Mouse (Mus musculus) erythroblast, adult 5-6 weeks (primary cell): ENCODE measurements around the gene Nlgn1. TPM values are rescaled to one million over a fixed set of nuclear protein-coding genes. Genes with fewer than 3 reads are reported as not detected.

Experiments used
- ATAC-seq: replicated peaks from 2 replicates; pipeline ENCODE4 v1.8.0; 2016; ENCODE audit warnings: moderate number of reproducible peaks, mild to moderate bottlenecking, moderate TSS enrichment, inconsistent platforms; ENCODE audit not compliant: poor library complexity, low FRiP score, severe bottlenecking
- total RNA-seq, 2 experiments: library from RNA; stranded (forward) in 1 of 2; stranded (reverse) in 1 of 2; fragments of 150-400 nt in 1 of 2; fragments of 200-764, 138-1000 nt in 1 of 2; gene quantifications; 2 replicates each; pipeline versions ENCODE4 v1.2.3 to v1.2.4; 2015 to 2017; ENCODE audit warnings: low replicate concordance in 2 of 2

Gene Nlgn1
- total RNA-seq, 2 experiments from 2014 or later: not detected

- ATAC-seq: no peak
Observed at GRCm38 (mm10) chr3:26216231-26216630, 116.0 kb downstream of the Nlgn1 start.

GRCm38 (mm10) chr3:26202702-26203101, 129.6 kb downstream of the Nlgn1 start:
- ATAC-seq: no peak

GRCm38 (mm10) chr3:26201410-26201809, 130.8 kb downstream of the Nlgn1 start:
- ATAC-seq: no peak

GRCm38 (mm10) chr3:26194970-26195369, 137.3 kb downstream of the Nlgn1 start:
- ATAC-seq: no peak

DNA sequence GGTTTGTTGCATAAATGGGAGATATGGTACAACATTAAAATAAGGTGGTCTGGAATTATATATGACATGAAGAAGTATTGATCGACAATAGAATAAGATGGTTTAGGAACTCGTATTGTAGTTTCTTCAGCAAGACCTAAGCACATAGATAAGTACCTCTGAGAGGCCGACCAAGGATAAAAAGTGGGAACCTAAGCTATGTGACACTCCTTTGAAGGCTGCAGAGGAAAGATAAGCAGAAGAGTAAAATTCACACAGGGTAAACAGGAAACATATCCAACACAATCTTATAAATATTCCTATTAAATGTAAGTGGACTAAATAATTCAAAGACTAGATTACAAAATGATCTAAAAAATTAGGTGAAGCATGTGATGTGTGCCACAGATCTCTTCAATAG, 151.2 kb downstream of the Nlgn1 start:
- no peak for ATAC-seq

DNA sequence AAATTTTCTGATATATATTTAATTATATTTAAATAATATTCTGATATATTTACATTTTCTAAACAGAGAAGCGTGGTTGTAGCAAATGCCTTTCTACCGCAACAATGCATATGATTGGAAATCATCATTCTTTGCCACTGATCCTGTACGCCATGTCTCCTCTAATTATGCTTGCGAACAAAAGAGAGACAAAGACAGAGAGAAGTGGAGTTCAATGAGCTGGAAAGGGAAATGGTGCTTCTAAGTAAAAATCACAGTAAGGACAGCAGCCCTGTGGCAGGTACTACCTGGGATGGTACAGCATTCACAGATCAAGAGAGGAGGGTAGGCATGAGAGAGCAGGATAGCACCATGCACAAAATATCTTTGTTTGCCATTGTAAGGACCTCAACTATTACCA, 156.9 kb downstream of the Nlgn1 start:
- no peak for ATAC-seq

- ATAC-seq: no peak
Observed at GRCm38 (mm10) chr3:26174257-26174656, 158.0 kb downstream of the Nlgn1 start.

- no peak for ATAC-seq
Observed at GRCm38 (mm10) chr3:26173613-26174012, 158.6 kb downstream of the Nlgn1 start.

- no peak for ATAC-seq
Observed at GRCm38 (mm10) chr3:26166711-26167110, 165.5 kb downstream of the Nlgn1 start.

DNA sequence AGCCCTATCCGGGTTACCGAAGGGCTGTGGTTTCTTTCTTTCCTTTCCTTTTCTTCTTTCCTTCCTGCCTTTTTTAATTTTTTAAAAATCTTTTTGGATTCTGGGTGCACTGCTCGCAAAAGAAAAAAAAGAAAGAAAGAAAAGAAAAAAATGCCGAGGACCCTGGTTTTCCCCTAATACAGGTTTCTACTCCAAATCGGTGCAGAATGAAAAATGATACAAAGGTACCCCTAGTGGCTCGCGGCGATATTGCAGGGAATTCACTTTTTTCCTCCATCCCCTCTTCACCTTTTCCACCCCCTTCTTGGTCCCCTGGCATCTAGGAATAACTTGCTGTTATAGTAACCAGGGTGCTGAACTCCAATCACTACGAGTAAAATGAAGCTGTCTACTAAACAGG, 178.5 kb downstream of the Nlgn1 start:
- ATAC-seq: no peak

DNA sequence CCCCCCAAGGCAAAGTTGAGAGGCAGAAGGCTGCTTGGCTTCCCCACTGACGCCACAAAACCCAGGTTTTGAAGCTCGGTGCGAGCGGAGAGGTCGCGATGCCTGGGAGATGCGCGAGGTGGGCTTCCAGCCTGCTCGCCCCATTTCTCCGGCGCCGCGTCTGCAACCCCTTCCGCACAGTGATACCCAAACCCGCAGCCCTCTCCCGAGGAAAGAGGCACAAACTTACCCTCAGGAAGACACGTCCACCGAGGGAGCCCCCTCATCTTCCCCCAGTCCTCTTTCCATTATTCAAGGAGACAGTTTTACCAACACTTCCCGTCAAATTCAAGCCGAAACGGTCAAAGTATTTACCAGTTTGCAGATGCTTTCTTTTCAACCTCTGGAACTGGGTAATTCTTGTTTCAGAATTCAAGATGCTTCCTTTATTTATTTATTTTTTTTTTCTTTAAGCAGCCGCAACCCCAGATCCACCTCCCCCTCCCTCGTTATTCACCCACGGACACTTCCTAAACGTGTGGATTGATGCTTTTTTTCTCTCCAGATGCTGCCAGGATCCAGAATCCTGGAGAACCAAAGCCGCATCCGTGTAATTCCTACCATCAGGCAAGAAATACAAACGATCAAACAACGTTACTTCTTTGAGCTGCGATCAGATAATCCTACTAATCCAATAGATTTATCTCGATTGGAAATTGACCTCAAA, 179.1 kb downstream of the Nlgn1 start:
- no peak for ATAC-seq

DNA sequence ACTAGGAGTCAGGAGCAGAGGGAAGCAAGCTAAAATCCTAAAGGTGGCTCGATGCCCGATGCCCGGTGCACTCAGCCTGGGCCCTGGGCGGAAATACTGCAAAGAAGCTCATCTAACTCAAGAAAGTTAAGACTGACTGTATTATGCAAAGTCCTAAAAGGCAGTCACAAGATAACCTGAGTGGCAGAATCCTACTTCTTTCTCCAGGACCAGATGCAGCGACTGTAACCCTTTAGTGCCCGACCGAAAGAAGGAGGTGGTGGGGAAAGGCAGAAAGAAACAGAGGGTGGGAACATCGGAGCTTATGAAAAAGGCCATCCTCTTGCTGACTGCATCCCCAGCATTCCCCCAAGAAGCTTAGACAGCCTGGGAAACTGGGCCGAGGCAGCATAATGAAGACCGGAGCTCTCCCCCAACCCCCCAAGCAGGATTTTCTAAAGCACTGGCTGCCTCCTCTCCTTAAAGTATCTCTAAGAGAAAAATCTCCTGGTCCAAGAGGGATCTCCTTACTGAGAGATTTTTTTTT, 179.7 kb downstream of the Nlgn1 start:
- no peak for ATAC-seq

- ATAC-seq: no peak
Observed at GRCm38 (mm10) chr3:26151351-26152020, 180.8 kb downstream of the Nlgn1 start.

DNA sequence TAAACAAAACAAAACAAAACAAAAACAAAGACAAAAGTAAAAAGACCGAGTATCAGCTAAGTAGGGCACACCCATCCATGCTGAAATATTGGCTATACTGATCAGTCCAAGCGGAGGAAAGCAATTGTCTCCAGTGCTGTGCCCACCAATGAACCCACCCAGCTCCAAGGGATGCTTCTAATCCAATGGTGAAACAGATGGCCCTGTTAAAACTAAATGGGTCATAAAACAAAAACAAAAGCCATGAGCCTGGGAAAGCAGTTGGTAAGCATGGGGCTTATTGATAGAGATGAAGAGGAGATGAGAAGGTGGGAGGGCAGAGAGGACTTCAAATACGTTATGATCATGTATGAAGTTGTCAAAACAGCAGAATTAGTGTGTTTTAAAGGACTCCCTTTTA, 186.1 kb downstream of the Nlgn1 start:
- no peak for ATAC-seq

DNA sequence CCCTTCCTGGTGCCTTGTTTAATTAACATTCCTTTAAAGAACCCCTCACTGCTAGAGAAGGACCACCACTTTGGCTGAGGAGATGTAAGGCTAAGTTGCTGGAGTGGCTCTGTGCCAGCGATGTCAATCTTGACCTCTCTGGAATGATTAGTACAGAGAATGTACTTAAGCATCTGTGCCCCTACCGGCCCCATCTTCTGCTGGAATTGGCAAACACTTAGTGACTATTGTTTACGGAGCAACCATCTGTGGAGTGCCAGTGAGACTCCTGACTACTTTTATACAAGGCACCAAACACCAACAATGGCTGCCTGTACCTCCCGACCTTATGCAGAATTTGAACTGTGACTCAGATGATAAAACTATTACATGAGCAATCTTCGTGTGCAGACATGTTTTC, 186.8 kb downstream of the Nlgn1 start:
- ATAC-seq: no peak

DNA sequence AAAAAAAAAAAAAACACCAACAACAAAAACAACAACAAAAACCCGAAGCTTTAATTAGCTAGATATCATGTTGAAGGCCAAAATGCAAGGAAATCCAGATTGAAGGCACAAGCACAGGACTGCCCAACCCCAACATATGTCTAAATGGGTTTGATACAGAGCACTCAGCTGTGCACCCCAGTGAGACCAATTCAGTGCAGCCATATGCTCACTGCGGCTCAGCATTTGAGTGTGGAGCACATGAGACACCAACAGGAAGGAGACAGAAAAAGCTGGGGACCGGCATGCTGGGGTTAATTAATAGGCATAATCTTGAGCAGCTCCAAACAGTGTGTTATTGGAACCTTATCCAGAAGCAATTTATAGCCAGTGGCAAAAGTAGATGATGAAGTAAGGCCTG, 190.7 kb downstream of the Nlgn1 start:
- no peak for ATAC-seq

DNA sequence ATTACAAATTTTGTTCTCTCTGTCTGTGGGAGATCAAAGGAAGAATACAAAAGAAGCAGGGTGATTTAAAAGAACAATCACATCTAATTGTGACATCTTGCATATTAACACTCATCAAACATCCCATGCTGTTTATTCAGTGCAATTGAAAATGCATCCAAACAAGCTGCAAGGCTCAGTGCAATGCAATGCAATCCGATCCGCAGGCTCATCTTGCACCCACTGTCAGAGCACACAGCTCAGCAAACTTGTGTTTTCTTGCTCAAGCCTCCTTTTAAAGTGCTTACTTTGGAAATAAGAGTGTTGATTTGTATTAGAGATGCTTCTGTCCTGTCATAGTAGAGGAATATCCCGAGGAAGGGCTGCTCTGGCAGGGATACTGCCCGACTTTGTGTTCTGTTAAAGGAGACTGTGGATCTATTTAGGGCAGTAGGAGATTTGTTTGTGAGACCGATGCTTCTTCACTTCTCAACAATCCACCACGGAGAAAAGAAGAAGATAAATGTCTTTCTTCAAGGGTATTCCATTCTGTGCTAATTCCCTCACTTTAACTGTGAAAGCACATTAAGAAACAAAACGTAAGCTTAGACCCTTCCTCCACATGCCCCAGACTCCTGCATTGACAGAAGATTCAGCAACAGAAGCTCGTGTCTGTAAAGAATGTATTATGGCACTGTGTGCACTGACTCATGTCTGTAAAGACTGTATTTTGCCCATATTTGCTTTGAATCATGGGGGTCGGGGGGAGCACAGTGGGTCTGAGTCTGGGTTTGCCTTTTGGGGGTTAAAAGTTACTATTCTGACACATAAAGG, 197.2 kb downstream of the Nlgn1 start:
- ATAC-seq: no peak

- ATAC-seq: no peak
Observed at GRCm38 (mm10) chr3:26130919-26131318, 201.3 kb downstream of the Nlgn1 start.

DNA sequence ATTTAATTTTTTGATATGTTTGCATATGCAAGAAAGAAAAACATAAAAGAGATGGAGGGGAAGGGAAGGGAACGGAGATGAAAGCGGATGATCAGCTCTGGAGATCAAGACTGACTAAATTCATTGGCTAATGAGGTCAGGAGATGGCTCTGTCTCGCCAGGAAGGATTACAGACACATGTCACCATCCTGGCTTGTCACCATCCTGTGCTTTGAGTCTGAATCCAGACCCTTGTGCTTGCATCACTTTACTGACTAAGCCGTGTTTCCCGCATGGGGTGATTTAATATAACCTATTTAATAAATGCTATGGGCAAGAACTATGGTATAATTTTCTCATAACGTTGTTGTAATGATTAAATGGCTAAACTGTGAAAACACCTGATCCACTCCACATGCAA, 202.8 kb downstream of the Nlgn1 start:
- no peak for ATAC-seq

- no peak for ATAC-seq
Observed at GRCm38 (mm10) chr3:26117071-26117470, 215.2 kb downstream of the Nlgn1 start.

- no peak for ATAC-seq
Observed at GRCm38 (mm10) chr3:26106361-26106760, 225.9 kb downstream of the Nlgn1 start.
